Mouse (Mus musculus) adrenal gland, postnatal 10 days (tissue): ENCODE measurements around the gene Terb1. TPM values are rescaled to one million over a fixed set of nuclear protein-coding genes. Genes with fewer than 3 reads are reported as not detected.

ENCODE experiments used
- DNase-seq: peaks from one replicate; pipeline ENCODE4 v3.0.0; 2021; ENCODE audit warnings: mixed read lengths
- long read RNA-seq, 2 experiments: library from polyadenylated mRNA; stranded (forward); transcript quantifications; one replicate each; pipeline ENCODE4 v2.0.0; 2021
- total RNA-seq, 2 experiments: library from RNA; stranded (reverse); gene quantifications; 2 replicates each; pipeline ENCODE4 v1.2.3; 2021

The Terb1 gene
- under 1 TPM; 0.09 to 0.12 TPM for total RNA-seq
- long read RNA-seq, experiment 1: 0 reads
- long read RNA-seq, experiment 2: 0 reads

GRCm38 (mm10) chr8:104509061-104510006 is at the start of gene Terb1:
TSS of gene Terb1 (minus strand) at chr8:104509910.
- peak; percentile 47 for DNase-seq

GRCm38 (mm10) chr8:104557226-104557625 is 47.5 kb upstream of the Terb1 start:
- no peak for DNase-seq

GRCm38 (mm10) chr8:104555191-104555590 is 45.5 kb upstream of the Terb1 start:
- no peak for DNase-seq

- no peak for DNase-seq
Measured at GRCm38 (mm10) chr8:104543440-104544045, 33.8 kb upstream of the Terb1 start.

- no peak for DNase-seq
Measured at GRCm38 (mm10) chr8:104542160-104542559, 32.5 kb upstream of the Terb1 start.

GRCm38 (mm10) chr8:104541515-104541880 is 31.8 kb upstream of the Terb1 start:
- no peak for DNase-seq

GRCm38 (mm10) chr8:104540710-104541514 is 31.2 kb upstream of the Terb1 start:
- DNase-seq: peak; percentile 37

GRCm38 (mm10) chr8:104540238-104540637 is 30.5 kb upstream of the Terb1 start:
- no peak for DNase-seq

- DNase-seq: peak; percentile 51
Measured at GRCm38 (mm10) chr8:104539566-104539965, 29.9 kb upstream of the Terb1 start.

GRCm38 (mm10) chr8:104538896-104539295 is 29.2 kb upstream of the Terb1 start:
- DNase-seq: no peak

- DNase-seq: no peak
Measured at GRCm38 (mm10) chr8:104536028-104536427, 26.3 kb upstream of the Terb1 start.

GRCm38 (mm10) chr8:104535378-104535777 is 25.7 kb upstream of the Terb1 start:
- no peak for DNase-seq

GRCm38 (mm10) chr8:104534779-104535141 is 25.1 kb upstream of the Terb1 start:
- peak; percentile 36 for DNase-seq

- DNase-seq: peak; percentile 97
Measured at GRCm38 (mm10) chr8:104533971-104534778, 24.5 kb upstream of the Terb1 start, which contains the start of the genes Nae1 and Car7. TSS of gene Nae1 (minus strand) at chr8:104534637. TSS of gene Car7 (plus strand) at chr8:104534689.

- no peak for DNase-seq
Measured at GRCm38 (mm10) chr8:104533551-104533950, 23.8 kb upstream of the Terb1 start.

- DNase-seq: no peak
Measured at GRCm38 (mm10) chr8:104529671-104530070, 20.0 kb upstream of the Terb1 start.

GRCm38 (mm10) chr8:104517872-104518271 is 8.2 kb upstream of the Terb1 start:
- no peak for DNase-seq

GRCm38 (mm10) chr8:104510134-104510533 is 424 bp upstream of the Terb1 start:
- no peak for DNase-seq

- no peak for DNase-seq
Measured at GRCm38 (mm10) chr8:104479091-104479490, 30.6 kb downstream of the Terb1 start.

- DNase-seq: no peak
Measured at GRCm38 (mm10) chr8:104472465-104472864, 37.2 kb downstream of the Terb1 start.

GRCm38 (mm10) chr8:104467463-104467862 is 42.2 kb downstream of the Terb1 start:
- DNase-seq: no peak

- no peak for DNase-seq
Measured at GRCm38 (mm10) chr8:104452177-104452576, 57.5 kb downstream of the Terb1 start.
